Mouse (Mus musculus) hindbrain, embryonic 14.5 days (tissue): ENCODE results near the gene Arpin. TPM values are rescaled to one million over a fixed set of nuclear protein-coding genes. Genes with fewer than 3 reads are reported as not detected.

ENCODE experiments used
- ATAC-seq: fragments of 200-750 bp; cut with Nextera tagmentation; 2 replicates; pipeline ENCODE4 v1.8.0; 2017; ENCODE audit warnings: moderate number of reproducible peaks, mild to moderate bottlenecking, moderate TSS enrichment, moderate library complexity; ENCODE audit not compliant: low FRiP score
- DNase-seq: peaks from one replicate; pipeline ENCODE4 v3.0.0-alpha.2; 2015; ENCODE audit warnings: low spot score
- H3K27ac ChIP-seq: fragments of 300-500 bp; sonication (generic); 2 replicates; pipeline ENCODE4 v1.5.1; 2014; ENCODE audit warnings: mild to moderate bottlenecking, moderate library complexity
- H3K27me3 ChIP-seq: fragments of 300-500 bp; sonication (generic); 2 replicates; pipeline ENCODE4 v1.6.1; 2014; ENCODE audit warnings: mild to moderate bottlenecking, low read length, mixed read lengths; ENCODE audit not compliant: control insufficient read depth, insufficient read depth
- H3K36me3 ChIP-seq: fragments of 300-500 bp; sonication (generic); replicated peaks from 2 replicates; pipeline ENCODE4 v1.6.1; 2014; ENCODE audit not compliant: control insufficient read depth, insufficient read depth
- H3K4me1 ChIP-seq: fragments of 300-500 bp; sonication (generic); replicated peaks from 2 replicates; pipeline ENCODE4 v1.6.1; 2014; ENCODE audit warnings: antibody characterized with exemption, low read length, mixed read lengths; ENCODE audit not compliant: control insufficient read depth, insufficient read depth
- H3K4me2 ChIP-seq: fragments of 300-500 bp; sonication (generic); replicated peaks from 2 replicates; pipeline ENCODE4 v1.6.1; 2014; ENCODE audit warnings: mild to moderate bottlenecking, moderate library complexity
- H3K4me3 ChIP-seq: fragments of 300-500 bp; sonication (generic); replicated peaks from 2 replicates; pipeline ENCODE4 v1.5.1; 2014; ENCODE audit warnings: mild to moderate bottlenecking, low read length
- H3K9ac ChIP-seq: fragments of 300-500 bp; sonication (generic); 2 replicates; pipeline ENCODE4 v1.6.1; 2014
- H3K9me3 ChIP-seq: fragments of 300-500 bp; sonication (generic); 2 replicates; pipeline ENCODE4 v1.6.1; 2016; ENCODE audit warnings: low read length; ENCODE audit not compliant: control insufficient read depth
- WGBS: fragments of 180-500 bp; shearing (Covaris S2); extraction: QIAGEN DNeasy Blood & Tissue Kit; methylation state at CpG from one replicate; pipeline ENCODE4 v1.1.7; 2014; 5-methylcytosine and 5-hydroxymethylcytosine counted together
- microRNA-seq: library from miRNA; unstranded; fragments of <30 nt; microRNA quantifications from one replicate; pipeline ENCODE4, GENCODE M21; 2016
- polyA plus RNA-seq: library from polyadenylated mRNA; unstranded; fragments of >200 nt; fragmentation: Nextera tagmentation; extraction: Ambion mirVana; gene quantifications from 2 replicates; pipeline ENCODE4 v1.2.1, GENCODE M21; 2014

Arpin gene
- polyA plus RNA-seq, 1 experiment from 2014 or later = 18.7 TPM

DNA sequence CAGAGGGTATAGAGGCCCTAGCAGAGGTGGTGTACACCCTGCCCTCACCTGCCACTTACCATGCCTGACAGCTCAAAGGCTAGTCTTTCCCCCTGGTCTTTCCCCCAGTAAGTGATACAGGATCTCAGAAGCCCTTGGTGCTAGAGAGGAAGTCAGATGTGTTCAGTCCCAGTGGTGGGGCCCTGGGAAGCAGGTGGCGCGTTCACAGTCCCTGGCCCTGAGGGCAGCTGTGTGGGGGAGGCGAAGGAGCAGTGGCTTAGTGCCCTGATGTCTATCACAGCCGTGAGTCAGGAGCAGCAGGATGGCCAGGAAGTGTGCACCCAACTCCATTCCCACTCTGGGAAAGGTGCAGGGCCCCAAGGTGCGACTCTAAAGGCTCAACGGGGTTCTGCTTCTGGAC, 55.1 kb downstream of the Arpin start:
- H3K4me3 ChIP-seq = no peak overlapping the region
- no peak overlapping the region for H3K27ac ChIP-seq
- no peak overlapping the region for H3K4me2 ChIP-seq
- H3K27me3 ChIP-seq = no peaks in the 10 kb centered on the region
- DNase-seq (no peak), ATAC-seq (no peak)
- no peak overlapping the region for H3K9ac ChIP-seq
- H3K9me3 ChIP-seq = no peaks in the 10 kb centered on the region
- H3K36me3 ChIP-seq = peaks cover 56% of the 10 kb centered on the region
- no peaks in the 10 kb centered on the region for H3K4me1 ChIP-seq
- 90% methylated on average over 6 of the region's 6 CpGs for WGBS

DNA sequence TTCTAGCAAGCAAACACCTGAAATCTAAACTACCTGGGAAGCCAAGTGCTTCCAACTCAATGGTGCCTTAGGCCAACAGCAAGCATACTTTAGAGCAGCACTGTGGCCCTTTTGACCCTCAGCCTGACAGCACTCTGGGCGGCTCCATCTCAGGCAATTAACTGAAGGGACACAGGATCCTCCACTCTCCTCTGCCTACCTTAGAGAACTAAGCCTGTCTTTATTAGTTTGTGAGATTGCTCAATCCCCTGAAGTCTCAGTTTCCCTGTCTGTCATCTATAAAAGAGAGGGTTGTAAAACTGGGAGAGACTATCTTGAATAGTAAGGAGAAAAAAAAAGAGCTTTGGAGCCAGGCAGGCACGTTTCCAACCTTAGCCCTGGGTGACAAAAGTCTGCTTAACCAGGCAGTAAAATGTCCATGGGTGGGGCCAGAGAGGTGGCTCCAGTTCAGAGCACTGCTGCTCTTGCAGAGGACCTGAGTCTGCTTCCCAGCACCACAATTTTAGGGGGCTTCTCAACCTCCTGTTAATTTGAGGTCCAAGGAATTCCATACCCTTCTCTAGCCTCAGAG, 56.6 kb downstream of the Arpin start:
- H3K36me3 ChIP-seq = peaks cover 50% of the 10 kb centered on the region
- H3K9ac ChIP-seq = no peak overlapping the region

More for the DNA sequence above, 56.6 kb downstream of the Arpin start:
- Histone ChIP-seq H3K4me2 (no peak overlapping the region), H3K4me3 (no peak overlapping the region), H3K27me3 (no peaks in the 10 kb centered on the region), H3K4me1 (no peaks in the 10 kb centered on the region), H3K27ac (no peak overlapping the region), H3K9me3 (no peaks in the 10 kb centered on the region)
- no peak for DNase-seq
- 78% methylated on average over 2 of the region's 2 CpGs for WGBS
- no peak for ATAC-seq

Small RNA genes lying within 50 kb of the gene (microRNA-seq; reads per million reads assigned to microRNA genes)
- not detected for gene Gm24541

Other genes starting within 250 kb of the Arpin start
- gene Kif7, start 219.6 kb downstream of the Arpin start, polyA plus RNA-seq = 1.8 and 2.0 TPM in 2 replicates
- gene Plin1, start 202.5 kb downstream of the Arpin start, polyA plus RNA-seq = 0.19 and 0.26 TPM in 2 replicates
- 14.3 and 14.4 TPM in 2 replicates for gene Pex11a, start 192.2 kb downstream of the Arpin start, polyA plus RNA-seq
- gene Wdr93, start 192.2 kb downstream of the Arpin start, polyA plus RNA-seq = 0.57 and 1.0 TPM in 2 replicates
- 0.16 TPM in 1 of 2 replicates, not detected in the other for gene Mesp1, start 141.6 kb downstream of the Arpin start, polyA plus RNA-seq
- gene Mesp2, start 124.6 kb downstream of the Arpin start, polyA plus RNA-seq = 1.3 and 1.4 TPM in 2 replicates
- gene Anpep, start 74.3 kb downstream of the Arpin start, polyA plus RNA-seq = 4.2 and 6.6 TPM in 2 replicates
- 46.4 and 49.0 TPM in 2 replicates for gene Ap3s2, start 14.7 kb downstream of the Arpin start, polyA plus RNA-seq
- 14.7 and 17.5 TPM in 2 replicates for gene Zfp710, start 89.5 kb upstream of the Arpin start, polyA plus RNA-seq
- 198 and 205 TPM in 2 replicates for gene Idh2, start 180.0 kb upstream of the Arpin start, polyA plus RNA-seq